Mouse (Mus musculus) layer of hippocampus, adult 6 months (tissue): Measurements from ENCODE around the gene Slc17a5. TPM values are rescaled to one million over a fixed set of nuclear protein-coding genes. Genes with fewer than 3 reads are reported as not detected.

Source experiments
- long read RNA-seq, 2 experiments: library from polyadenylated mRNA; unstranded; transcript quantifications; one replicate each; pipeline ENCODE4 v2.0.0; 2019 to 2020
- polyA plus RNA-seq: library from polyadenylated mRNA; unstranded; fragments of <200 nt; fragmentation: Nextera tagmentation; gene quantifications from 2 replicates; pipeline ENCODE4 v1.2.3, GENCODE M21; 2021

The Slc17a5 gene
- 15.8 and 16.7 TPM in 2 replicates for polyA plus RNA-seq
- long read RNA-seq, experiment 1, transcript Slc17a5-201 (11 exons, 3,236 nt) = major isoform, 44 of 77 reads
- long read RNA-seq, experiment 1, partial matches to known transcripts = 3 of 77 reads
- long read RNA-seq, experiment 1, other reads (novel, unspliced or antisense) = 28 of 77 reads
- long read RNA-seq, experiment 2, transcript Slc17a5-203 (6 exons, 1,151 nt) = minor isoform, 7 of 183 reads
- long read RNA-seq, experiment 2, transcript Slc17a5-201 (11 exons, 3,236 nt) = major isoform, 100 of 183 reads
- long read RNA-seq, experiment 2, partial matches to known transcripts = 32 of 183 reads
- long read RNA-seq, experiment 2, other reads (novel, unspliced or antisense) = 43 of 183 reads

DNA sequence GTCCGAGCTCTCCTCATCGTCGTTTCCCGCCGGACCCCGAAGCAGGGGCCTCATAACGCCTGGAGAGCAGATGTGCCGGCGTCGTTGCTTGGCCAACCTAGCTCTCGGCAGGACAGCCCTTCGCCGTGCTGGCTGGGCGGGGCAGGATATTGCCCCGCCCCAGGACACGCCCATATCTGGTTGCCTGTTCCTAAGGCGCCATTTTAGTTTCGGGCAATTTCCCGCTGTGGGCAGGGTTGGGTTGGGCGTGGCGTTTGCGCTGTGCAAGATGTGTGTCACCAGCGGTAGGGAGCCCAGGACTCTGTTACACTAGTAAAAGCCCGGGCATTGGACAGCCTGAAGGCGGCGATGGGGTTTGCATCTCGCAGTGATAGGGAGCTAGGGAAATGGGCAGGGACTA lies at the start of gene Slc17a5:
Gene Slc17a5 (minus strand): TSS at position 128 of the 400 bp plus-strand sequence.

DNA sequence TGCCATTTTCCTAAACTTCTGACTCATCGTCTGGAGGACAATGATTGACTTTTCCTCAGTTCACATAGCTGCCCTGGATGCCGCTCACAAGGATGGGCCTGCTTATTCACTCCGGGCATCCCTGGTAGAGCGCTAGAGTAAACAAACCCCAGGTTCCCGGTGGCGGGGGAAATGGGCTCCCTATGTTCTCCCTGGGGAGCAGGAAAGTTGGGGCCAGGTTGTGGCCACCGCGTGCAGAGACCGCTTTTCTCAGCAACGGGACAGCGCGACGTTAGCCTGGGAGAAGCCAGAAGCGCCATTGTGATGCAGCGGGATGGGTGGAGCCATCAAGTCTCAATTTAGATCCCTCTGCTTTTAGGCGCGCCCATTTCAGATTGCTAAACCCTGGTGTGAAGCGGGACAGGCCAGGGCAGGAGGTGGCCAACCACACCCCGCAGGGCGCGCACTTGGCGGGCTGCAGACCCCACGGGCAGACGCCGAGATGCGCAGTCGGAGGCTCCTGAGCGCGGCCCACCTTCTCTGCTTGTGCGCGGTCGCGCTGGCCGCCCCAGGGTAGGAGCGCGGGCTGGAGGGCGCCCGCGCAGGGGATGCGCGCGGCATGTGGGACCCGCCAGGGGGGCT lies 27.7 kb upstream of the Slc17a5 start, which contains the start of gene Cd109:
Gene Cd109 (plus strand): TSS at position 146 of the 621 bp plus-strand sequence.

GRCm38 (mm10) chr9:78488890-78489420 lies 98.9 kb downstream of the Slc17a5 start, which contains the start of gene Eef1a1:
Gene Eef1a1 (minus strand): TSS chr9:78489151.

Other genes starting within 250 kb of the Slc17a5 start
- 0.85 and 0.90 TPM in 2 replicates for gene Gsta2, start 232.3 kb downstream of the Slc17a5 start, polyA plus RNA-seq
- not detected in 2 replicates for gene Dppa5a, start 219.9 kb downstream of the Slc17a5 start, polyA plus RNA-seq
- 0.06 and 1.3 TPM in 2 replicates for gene Ooep, start 209.3 kb downstream of the Slc17a5 start, polyA plus RNA-seq
- gene Ddx43, start 192.3 kb downstream of the Slc17a5 start, polyA plus RNA-seq = not detected in 2 replicates
- 0.36 and 0.39 TPM in 2 replicates for gene Cgas, start 144.8 kb downstream of the Slc17a5 start, polyA plus RNA-seq
- gene Mto1, start 139.8 kb downstream of the Slc17a5 start, polyA plus RNA-seq = 20.3 and 23.0 TPM in 2 replicates
- 1.2 and 1.5 TPM in 2 replicates for gene Gm17324, start 139.3 kb downstream of the Slc17a5 start, polyA plus RNA-seq
- gene Eef1a1, start 98.9 kb downstream of the Slc17a5 start, polyA plus RNA-seq = 1,170 and 1,347 TPM in 2 replicates
- gene Cd109, start 27.5 kb upstream of the Slc17a5 start, polyA plus RNA-seq = 1.0 and 1.1 TPM in 2 replicates